In genomic region chr16:45402951-45403350, GRCm38 (mm10) we compare ENCODE assay signal across 22 mouse cellular contexts.
"Had no signal": no experiment of that assay in that cellular context is flagged by ENCODE, and none has a peak within 500 bp of the region (broad histone marks: within the 10 kb centered on the region; RNA-seq: fewer than 3 reads in every experiment).

No protein-coding gene starts in this region.

- ATAC-seq: midbrain, embryonic 15.5 days had no signal

- H3K4me2 ChIP-seq: kidney, embryonic 15.5 days; liver, embryonic 13.5 days; lung, embryonic 14.5 days; midbrain, embryonic 12.5 days; midbrain, embryonic 15.5 days; neural tube, embryonic 12.5 days; neural tube, embryonic 15.5 days had no signal

- H3K9me3 ChIP-seq: kidney, embryonic 15.5 days; liver, embryonic 13.5 days; midbrain, embryonic 12.5 days; midbrain, embryonic 15.5 days; neural tube, embryonic 12.5 days; neural tube, embryonic 15.5 days had no signal

- H3K4me3 ChIP-seq: kidney, embryonic 15.5 days; left cerebral cortex, adult 2 months; liver, embryonic 13.5 days; midbrain, embryonic 12.5 days; midbrain, embryonic 15.5 days; neural tube, embryonic 12.5 days; neural tube, embryonic 15.5 days had no signal

- H3K27ac ChIP-seq: kidney, embryonic 15.5 days; left cerebral cortex, adult 2 months; liver, embryonic 13.5 days; macrophage; midbrain, embryonic 12.5 days; midbrain, embryonic 15.5 days; neural tube, embryonic 12.5 days; neural tube, embryonic 15.5 days; stomach, postnatal 0 days had no signal

- H3K27me3 ChIP-seq: kidney, embryonic 15.5 days; liver, embryonic 13.5 days; midbrain, embryonic 12.5 days; midbrain, embryonic 15.5 days; neural tube, embryonic 12.5 days; neural tube, embryonic 15.5 days had no signal

- H3K9ac ChIP-seq: kidney, embryonic 15.5 days; liver, embryonic 13.5 days; lung, embryonic 14.5 days; midbrain, embryonic 12.5 days; midbrain, embryonic 15.5 days; neural tube, embryonic 12.5 days; neural tube, embryonic 15.5 days had no signal

- H3K4me1 ChIP-seq: liver, embryonic 13.5 days; midbrain, embryonic 12.5 days; neural tube, embryonic 12.5 days had no signal

- H3K36me3 ChIP-seq: kidney, embryonic 15.5 days; liver, embryonic 13.5 days; midbrain, embryonic 12.5 days; midbrain, embryonic 15.5 days; neural tube, embryonic 12.5 days had no signal

- DNase-seq: kidney, adult 8-10 months; kidney, postnatal 10 days; kidney, postnatal 36 days; layer of hippocampus, postnatal 36 days; liver, embryonic 13.5 days; lung, embryonic 14.5 days; lung, postnatal 10 days; right cerebral cortex, adult 18-20 months; right cerebral cortex, postnatal 14 days; right cerebral cortex, postnatal 4 days; spleen, adult 18-20 months; thymus, adult 2 months; thymus, postnatal 14 days; thymus, postnatal 4 days had no signal
